Mouse (Mus musculus) spleen, adult 2 months (tissue): Measurements from ENCODE around the gene Gan.

Experiments
- CTCF ChIP-seq: fragments of 200-500 bp; IDR thresholded peaks from 2 replicates; pipeline ENCODE4 v1.5.1; 2011; ENCODE audit warnings: mild to moderate bottlenecking, inconsistent platforms; ENCODE audit not compliant: insufficient read depth, insufficient read length, insufficient replicate concordance; ENCODE audit errors: extremely low read depth
- POLR2A ChIP-seq: fragments of 200-500 bp; IDR thresholded peaks from 2 replicates; pipeline ENCODE4 v1.6.1; 2011; ENCODE audit warnings: low read depth, low read length, inconsistent platforms

DNA sequence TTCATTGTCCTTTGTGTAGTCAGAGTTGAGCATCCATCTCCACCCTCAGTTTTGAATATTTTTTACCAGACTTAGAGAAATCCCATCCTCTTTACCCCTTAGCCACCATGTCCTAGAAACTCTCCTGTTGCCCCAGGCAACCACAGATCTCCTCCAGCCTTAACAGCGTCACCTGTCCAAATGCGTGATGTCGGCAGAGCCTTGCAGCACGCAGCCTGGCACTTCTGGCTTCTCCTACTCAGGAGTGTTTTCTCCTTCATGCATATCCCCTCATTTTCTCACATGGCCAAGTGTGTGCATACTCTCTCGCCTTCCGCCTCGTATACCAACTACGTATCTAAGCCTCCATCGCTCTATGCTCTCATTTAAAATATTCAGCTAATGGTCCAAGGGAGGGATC, 39.5 kb upstream of the Gan start:
- TF ChIP-seq CTCF (no peak), POLR2A (no peak)
